Mouse (Mus musculus): ENCODE data around the gene Vmn1r160. TPM values are rescaled to one million over a fixed set of nuclear protein-coding genes. Genes with fewer than 3 reads are reported as not detected.
"Not testable (repeated sequence)": the region's sequence is repeated elsewhere in the genome, so short reads cannot be mapped to it uniquely, and the experiment has no call there.

Vmn1r160 gene
- polyA plus RNA-seq (2015; fragmentation: Nextera tagmentation; extraction: Ambion mirVana): not detected in 2 replicates

GRCm38 (mm10) chr7:22870924-22871323, at the start of gene Vmn1r160:
TSS of gene Vmn1r160 (plus strand) at chr7:22871224.
- not testable (repeated sequence) for H3K9ac ChIP-seq (ENCODE audit: low read depth, low read length); H3K27me3 ChIP-seq (ENCODE audit: control insufficient read depth, insufficient read depth, low read depth, low read length); H3K36me3 ChIP-seq (ENCODE audit: control insufficient read depth, insufficient read depth, low read length); H3K27ac ChIP-seq (ENCODE audit: low read length); H3K4me2 ChIP-seq (ENCODE audit: low read length); ATAC-seq; H3K4me3 ChIP-seq (ENCODE audit: low read depth, low read length); H3K4me1 ChIP-seq (ENCODE audit: control insufficient read depth, insufficient read depth, low read length); H3K9me3 ChIP-seq (replicated peaks; ENCODE audit: control insufficient read depth, low read length, poor library complexity, severe bottlenecking)
- WGBS: 50% methylated on average over 1 of the region's 3 CpGs

GRCm38 (mm10) chr7:22843505-22843904, 27.5 kb upstream of the Vmn1r160 start, which contains the start of gene Vmn1r159:
TSS of gene Vmn1r159 (minus strand) at chr7:22843605.
- 61% methylated on average over 2 of the region's 3 CpGs for WGBS
- not testable (repeated sequence) for ATAC-seq; H3K9ac ChIP-seq (ENCODE audit: low read depth, low read length); H3K4me2 ChIP-seq (ENCODE audit: low read length); H3K4me1 ChIP-seq (ENCODE audit: control insufficient read depth, insufficient read depth, low read length); H3K9me3 ChIP-seq (replicated peaks; ENCODE audit: control insufficient read depth, low read length, poor library complexity, severe bottlenecking); H3K36me3 ChIP-seq (ENCODE audit: control insufficient read depth, insufficient read depth, low read length); H3K27me3 ChIP-seq (ENCODE audit: control insufficient read depth, insufficient read depth, low read depth, low read length); H3K27ac ChIP-seq (ENCODE audit: low read length); H3K4me3 ChIP-seq (ENCODE audit: low read depth, low read length)

Other genes starting within 250 kb of the Vmn1r160 start
- gene Vmn1r155, start 213.2 kb upstream of the Vmn1r160 start, polyA plus RNA-seq (2015; fragmentation: Nextera tagmentation; extraction: Ambion mirVana): not detected in 2 replicates
- gene Gm8693, start 178.9 kb upstream of the Vmn1r160 start, polyA plus RNA-seq (2015; fragmentation: Nextera tagmentation; extraction: Ambion mirVana): not detected in 2 replicates
- gene Gm4567, start 151.5 kb upstream of the Vmn1r160 start, polyA plus RNA-seq (2015; fragmentation: Nextera tagmentation; extraction: Ambion mirVana): not detected in 2 replicates
- gene Vmn1r157, start 109.5 kb upstream of the Vmn1r160 start, polyA plus RNA-seq (2015; fragmentation: Nextera tagmentation; extraction: Ambion mirVana): not detected in 2 replicates
- not detected in 2 replicates for gene Vmn1r158, start 80.4 kb upstream of the Vmn1r160 start, polyA plus RNA-seq (2015; fragmentation: Nextera tagmentation; extraction: Ambion mirVana)
- not detected in 2 replicates for gene Vmn1r159, start 27.6 kb upstream of the Vmn1r160 start, polyA plus RNA-seq (2015; fragmentation: Nextera tagmentation; extraction: Ambion mirVana)
- not detected in 2 replicates for gene Gm4214, start 113.4 kb downstream of the Vmn1r160 start, polyA plus RNA-seq (2015; fragmentation: Nextera tagmentation; extraction: Ambion mirVana)
- gene Gm4216, start 148.7 kb downstream of the Vmn1r160 start, polyA plus RNA-seq (2015; fragmentation: Nextera tagmentation; extraction: Ambion mirVana): not detected in 2 replicates
- gene Vmn1r163, start 184.3 kb downstream of the Vmn1r160 start, polyA plus RNA-seq (2015; fragmentation: Nextera tagmentation; extraction: Ambion mirVana): not detected in 2 replicates
- gene Gm8720, start 196.2 kb downstream of the Vmn1r160 start, polyA plus RNA-seq (2015; fragmentation: Nextera tagmentation; extraction: Ambion mirVana): not detected in 2 replicates

Measured in midbrain, embryonic 16.5 days (tissue).